Mouse (Mus musculus) thymus, adult 2 months (tissue): Measurements from ENCODE around the gene Gm20388. TPM values are rescaled to one million over a fixed set of nuclear protein-coding genes. Genes with fewer than 3 reads are reported as not detected.

Source experiments
- DNase-seq: peaks from one replicate; pipeline ENCODE4 v3.0.0; 2021
- H3K27ac ChIP-seq: fragments of 200-500 bp; 2 replicates; pipeline ENCODE4 v1.5.1; 2012; ENCODE audit warnings: low read length, control low read depth; ENCODE audit not compliant: control insufficient read depth, insufficient read depth
- H3K27me3 ChIP-seq: fragments of 200-500 bp; 2 replicates; pipeline ENCODE4 v1.6.1; 2012; ENCODE audit warnings: mild to moderate bottlenecking, low read length, moderate library complexity, mixed read lengths; ENCODE audit not compliant: control insufficient read depth, insufficient read depth
- H3K36me3 ChIP-seq: fragments of 200-500 bp; 2 replicates; pipeline ENCODE4 v1.6.1; 2012; ENCODE audit warnings: mild to moderate bottlenecking, low read length, moderate library complexity; ENCODE audit not compliant: control insufficient read depth, insufficient read depth
- H3K4me1 ChIP-seq: fragments of 200-500 bp; replicated peaks from 2 replicates; pipeline ENCODE4 v1.6.1; 2012; ENCODE audit warnings: low read length; ENCODE audit not compliant: control insufficient read depth, insufficient read depth
- H3K4me3 ChIP-seq: fragments of 200-500 bp; 2 replicates; pipeline ENCODE4 v1.5.1; 2012; ENCODE audit warnings: mild to moderate bottlenecking, low read length, control low read depth, moderate library complexity; ENCODE audit not compliant: control insufficient read depth, insufficient read depth
- CTCF ChIP-seq: fragments of 200-500 bp; IDR thresholded peaks from 2 replicates; pipeline ENCODE4 v1.5.1; 2012; ENCODE audit warnings: mild to moderate bottlenecking, control low read depth, low read length, moderate library complexity, borderline replicate concordance; ENCODE audit not compliant: control insufficient read depth, poor library complexity, insufficient read depth; ENCODE audit errors: extremely low read depth
- POLR2A ChIP-seq: fragments of 200-500 bp; IDR thresholded peaks from 2 replicates; pipeline ENCODE4 v1.6.1; 2012; ENCODE audit warnings: mild to moderate bottlenecking, low read length, control low read depth, moderate library complexity; ENCODE audit not compliant: control insufficient read depth, poor library complexity, insufficient read depth; ENCODE audit errors: extremely low read depth
- WGBS: fragments of 180-500 bp; shearing (Covaris S2); methylation state at CpG from one replicate; pipeline ENCODE4 v1.1.7; 2018; 5-methylcytosine and 5-hydroxymethylcytosine counted together
- polyA plus RNA-seq: library from polyadenylated mRNA; depleted of rRNA; stranded (reverse); fragments of >200 nt; gene quantifications from 2 replicates; pipeline ENCODE4 v1.2.3, GENCODE M21; 2012

Gene Gm20388
- polyA plus RNA-seq, 1 experiment: 103 TPM

GRCm38 (mm10) chr8:121991611-121992010 lies 2081.0 kb downstream of the Gm20388 start:
- Histone ChIP-seq H3K4me1 (no peaks in the 10 kb centered on the region; the same call in 1 of the 2 replicates), H3K4me3 (no peak overlapping the region), H3K27ac (no peak overlapping the region), H3K36me3 (peaks cover 20% of the 10 kb centered on the region), H3K27me3 (no peaks in the 10 kb centered on the region)
- DNase-seq: no peak
- 67% methylated on average over 7 of the region's 7 CpGs for WGBS
- TF ChIP-seq CTCF: no peak

GRCm38 (mm10) chr8:121992911-121993310 lies 2082.3 kb downstream of the Gm20388 start:
- no peak for DNase-seq
- Histone ChIP-seq H3K27me3 (no peaks in the 10 kb centered on the region), H3K4me3 (no peak overlapping the region), H3K36me3 (peaks cover 33% of the 10 kb centered on the region), H3K27ac (no peak overlapping the region), H3K4me1 (no peaks in the 10 kb centered on the region; the same call in 1 of the 2 replicates)
- no peak for TF ChIP-seq CTCF
- no peak for TF ChIP-seq POLR2A
- 98% methylated on average over 4 of the region's 4 CpGs for WGBS

GRCm38 (mm10) chr8:121995112-121995511 lies 2084.5 kb downstream of the Gm20388 start:
- 75% methylated on average over 4 of the region's 4 CpGs for WGBS
- no peak for DNase-seq
- H3K27me3 ChIP-seq: no peaks in the 10 kb centered on the region
- no peak overlapping the region for H3K27ac ChIP-seq
- H3K4me3 ChIP-seq: no peak overlapping the region
- no peaks in the 10 kb centered on the region; the same call in 1 of the 2 replicates for H3K4me1 ChIP-seq
- no peak for TF ChIP-seq POLR2A
- no peak for TF ChIP-seq CTCF
- H3K36me3 ChIP-seq: peaks cover 46% of the 10 kb centered on the region

DNA sequence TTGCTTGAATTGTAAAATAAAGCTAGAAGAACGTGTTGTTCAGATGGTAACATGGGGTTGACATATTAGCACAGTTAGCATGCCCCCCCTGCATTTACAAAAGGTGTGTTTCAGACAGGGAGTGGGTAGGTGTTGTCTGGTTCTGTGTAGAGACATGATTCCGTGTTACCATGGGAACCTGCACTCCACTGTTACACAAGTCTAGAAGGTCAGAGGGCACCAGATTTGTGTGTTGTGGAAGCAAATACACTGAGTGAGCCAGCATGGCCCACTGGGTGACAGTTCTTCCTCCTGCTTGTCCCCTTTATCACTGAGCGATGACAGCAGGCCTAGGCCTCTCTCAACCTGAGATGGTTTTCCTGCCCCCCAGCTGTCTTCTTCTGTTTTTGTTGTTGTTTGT lies 2085.3 kb downstream of the Gm20388 start:
- no peak for TF ChIP-seq POLR2A
- TF ChIP-seq CTCF: no peak
- no peak overlapping the region for H3K4me3 ChIP-seq
- H3K27ac ChIP-seq: no peak overlapping the region
- DNase-seq: no peak
- 96% methylated on average over 3 of the region's 3 CpGs for WGBS
- no peaks in the 10 kb centered on the region for H3K27me3 ChIP-seq
- H3K4me1 ChIP-seq: no peaks in the 10 kb centered on the region; the same call in 1 of the 2 replicates
- peaks cover 50% of the 10 kb centered on the region for H3K36me3 ChIP-seq

GRCm38 (mm10) chr8:121998631-121999030 lies 2088.0 kb downstream of the Gm20388 start:
- TF ChIP-seq POLR2A: no peak
- no peak for DNase-seq
- H3K27me3 ChIP-seq: no peaks in the 10 kb centered on the region
- H3K4me1 ChIP-seq: no peaks in the 10 kb centered on the region
- 97% methylated on average over 4 of the region's 4 CpGs for WGBS
- no peak overlapping the region for H3K4me3 ChIP-seq
- peaks cover 54% of the 10 kb centered on the region for H3K36me3 ChIP-seq
- no peak overlapping the region for H3K27ac ChIP-seq

DNA sequence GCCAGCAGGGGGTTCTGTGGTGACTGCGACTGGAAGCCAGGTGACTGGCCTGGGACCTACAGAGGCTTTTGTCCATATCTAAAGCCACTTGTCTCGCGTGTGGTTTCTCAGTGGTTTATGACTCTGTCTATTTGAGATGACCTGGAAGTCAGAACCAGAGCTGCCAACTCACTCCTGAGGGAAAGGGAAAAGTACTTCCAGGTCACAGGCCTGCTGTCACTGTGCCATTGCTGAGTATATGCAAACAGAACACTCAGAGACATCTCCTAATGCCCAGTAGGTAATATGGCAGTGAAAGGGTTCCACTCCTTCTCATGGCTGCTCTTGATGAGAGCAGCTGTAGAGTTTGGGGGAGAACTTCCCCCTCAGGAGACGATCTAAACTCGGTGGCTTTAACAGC lies 2088.6 kb downstream of the Gm20388 start:
- Histone ChIP-seq H3K27ac (no peak overlapping the region), H3K36me3 (peaks cover 52% of the 10 kb centered on the region)
- no peak for TF ChIP-seq CTCF
- TF ChIP-seq POLR2A: no peak

More for the DNA sequence above, 2088.6 kb downstream of the Gm20388 start:
- WGBS: 90% methylated on average over 5 of the region's 5 CpGs
- no peaks in the 10 kb centered on the region for H3K27me3 ChIP-seq
- no peak for DNase-seq
- no peak overlapping the region for H3K4me3 ChIP-seq
- no peaks in the 10 kb centered on the region for H3K4me1 ChIP-seq
